Mouse (Mus musculus) inflammation-experienced regulatory T-cells, adult 16 weeks (primary cell): ENCODE data around the gene Pold3. TPM values are rescaled to one million over a fixed set of nuclear protein-coding genes. Genes with fewer than 3 reads are reported as not detected.

Experiments used
- polyA plus RNA-seq: library from polyadenylated mRNA; unstranded; fragments of 100-300 nt; shearing (Covaris generic); gene quantifications from one replicate; pipeline ENCODE4 v1.2.1, GENCODE M21; 2017

Gene Pold3
- 54.3 TPM for polyA plus RNA-seq

GRCm38 (mm10) chr7:100121376-100121789 is at the start of gene Pold3:
TSS of gene Pold3 (minus strand) at chr7:100121565.

GRCm38 (mm10) chr7:100159105-100159841 is 37.9 kb upstream of the Pold3 start, which contains the start of gene Lipt2:
TSS of gene Lipt2 (plus strand) at chr7:100159277.

Other genes starting within 250 kb of the Pold3 start
- gene Rnf169, start 141.1 kb downstream of the Pold3 start, polyA plus RNA-seq: 4.4 TPM
- gene Chrdl2, start 115.4 kb downstream of the Pold3 start, polyA plus RNA-seq: not detected
- gene Lipt2, start 37.7 kb upstream of the Pold3 start, polyA plus RNA-seq: not detected
- not detected for gene Kcne3, start 54.9 kb upstream of the Pold3 start, polyA plus RNA-seq
- 4.0 TPM for gene Pgm2l1, start 105.8 kb upstream of the Pold3 start, polyA plus RNA-seq
- gene P4ha3, start 164.0 kb upstream of the Pold3 start, polyA plus RNA-seq: not detected